Mouse (Mus musculus) fibroblast of lung, adult 2 months (primary cell): ENCODE results near the gene Chodl.

Source experiments
- DNase-seq: peaks from one replicate; pipeline ENCODE4 v3.0.0-alpha.2; 2011; ENCODE audit warnings: low read depth

Gene Chodl

GRCm38 (mm10) chr16:78930382-78931286 lies at the start of gene Chodl:
Chodl (plus strand) TSS chr16:78930948.
- DNase-seq = no peak

GRCm38 (mm10) chr16:78922644-78923043 lies 8.1 kb upstream of the Chodl start:
- DNase-seq = no peak

GRCm38 (mm10) chr16:78931287-78932025 lies 708 bp downstream of the Chodl start:
- no peak for DNase-seq

- DNase-seq = no peak
Measured at GRCm38 (mm10) chr16:78934298-78934697, 3.5 kb downstream of the Chodl start.

GRCm38 (mm10) chr16:78937755-78938154 lies 7.0 kb downstream of the Chodl start:
- no peak for DNase-seq

- DNase-seq = no peak
Measured at GRCm38 (mm10) chr16:78950359-78950758, 19.6 kb downstream of the Chodl start.

GRCm38 (mm10) chr16:78957434-78957833 lies 26.7 kb downstream of the Chodl start:
- DNase-seq = no peak

GRCm38 (mm10) chr16:78969091-78969731 lies 38.5 kb downstream of the Chodl start:
- no peak for DNase-seq

GRCm38 (mm10) chr16:78974099-78974498 lies 43.4 kb downstream of the Chodl start:
- DNase-seq = no peak

- no peak for DNase-seq
Measured at GRCm38 (mm10) chr16:78976384-78976783, 45.6 kb downstream of the Chodl start.
